Mouse (Mus musculus) spleen, adult 2 months (tissue): Measurements from ENCODE around the gene Tnni2.

Experiments
- CTCF ChIP-seq: fragments of 200-500 bp; IDR thresholded peaks from 2 replicates; pipeline ENCODE4 v1.5.1; 2011; ENCODE audit warnings: mild to moderate bottlenecking, inconsistent platforms; ENCODE audit not compliant: insufficient read depth, insufficient read length, insufficient replicate concordance; ENCODE audit errors: extremely low read depth
- POLR2A ChIP-seq: fragments of 200-500 bp; IDR thresholded peaks from 2 replicates; pipeline ENCODE4 v1.6.1; 2011; ENCODE audit warnings: low read depth, low read length, inconsistent platforms

DNA sequence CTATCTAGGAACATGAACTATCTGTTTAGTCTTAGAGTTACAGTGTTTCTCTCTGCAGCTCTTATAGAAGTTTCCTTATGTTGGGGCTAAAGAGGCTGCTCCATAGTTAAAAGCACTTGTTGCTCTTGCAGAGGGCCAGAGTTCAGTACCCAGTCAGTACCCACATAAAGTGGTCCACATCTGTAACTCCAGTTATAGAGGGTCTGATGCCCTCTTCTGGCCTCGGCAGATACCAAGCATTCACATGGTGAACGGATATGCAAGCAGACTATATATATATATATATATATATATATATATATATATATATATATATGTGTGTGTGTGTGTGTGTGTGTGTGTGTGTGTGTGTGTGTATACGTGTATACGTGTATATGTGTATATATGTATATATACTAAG, 33.7 kb upstream of the Tnni2 start:
- TF ChIP-seq POLR2A, result no peak
- TF ChIP-seq CTCF, result no peak
